Mouse (Mus musculus): ENCODE measurements at regions not wholly inside any gene's neighbourhood (a gene's known extent, or its start where the extent isn't known, plus 50 kb on each side); places are given as distances from the start of the nearest gene placed in this dataset.

DNA sequence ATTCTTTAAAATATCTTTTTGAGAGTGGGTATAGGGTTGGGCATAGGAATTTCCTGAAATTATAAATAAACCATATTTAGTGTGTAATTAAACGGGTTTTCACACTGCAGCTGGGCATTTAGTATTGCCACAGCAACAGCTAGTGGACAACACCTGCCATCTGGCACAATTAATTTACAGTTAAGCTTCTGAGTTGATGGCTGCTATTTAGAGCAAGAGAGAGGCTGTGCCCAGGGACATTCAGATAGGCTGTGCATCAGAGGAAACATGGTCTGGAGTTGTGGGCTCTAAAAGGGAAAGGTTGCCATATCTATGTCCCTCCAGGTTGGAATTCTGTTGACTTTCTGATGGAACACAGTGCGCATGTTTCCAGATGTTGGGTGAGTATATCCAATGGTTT is 227.1 kb downstream of the Pth2r start:
- Histone ChIP-seq H3K4me3 (no peak overlapping the region), H3K4me2 (replicated peaks) (no peak overlapping the region), H3K27ac (replicated peaks) (no peak overlapping the region), H3K9me3 (no peaks in the 10 kb centered on the region), H3K4me1 (no peaks in the 10 kb centered on the region), H3K9ac (replicated peaks) (no peak overlapping the region), H3K27me3 (no peaks in the 10 kb centered on the region), H3K36me3 (no peaks in the 10 kb centered on the region)
- WGBS = 83% methylated on average over 2 of the region's 2 CpGs
- ATAC-seq (ENCODE audit: low FRiP score, low read depth) = no peak

DNA sequence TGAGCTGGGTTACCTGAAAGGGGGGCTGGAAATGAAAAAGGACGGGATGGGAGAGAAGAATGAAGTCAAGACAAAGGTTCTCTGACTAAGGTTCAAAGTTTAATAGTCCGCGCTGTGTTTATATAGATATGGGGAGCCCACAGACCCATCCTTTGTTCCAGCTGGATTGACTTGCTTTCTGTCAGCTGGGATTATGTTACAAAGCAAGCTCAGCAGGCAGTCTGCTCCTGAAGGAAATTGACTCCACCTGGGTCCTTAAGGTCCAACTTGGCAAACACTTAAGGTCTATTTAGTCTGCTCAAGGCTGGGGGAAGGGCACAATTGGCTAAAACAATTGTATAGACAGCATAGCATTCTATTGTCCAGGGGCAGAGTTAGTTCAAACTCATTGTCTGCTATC is 253.8 kb downstream of the Pth2r start:
- Histone ChIP-seq H3K4me2 (replicated peaks) (no peak overlapping the region), H3K27ac (replicated peaks) (no peak overlapping the region)
- 60% methylated on average over 3 of the region's 3 CpGs for WGBS

DNA sequence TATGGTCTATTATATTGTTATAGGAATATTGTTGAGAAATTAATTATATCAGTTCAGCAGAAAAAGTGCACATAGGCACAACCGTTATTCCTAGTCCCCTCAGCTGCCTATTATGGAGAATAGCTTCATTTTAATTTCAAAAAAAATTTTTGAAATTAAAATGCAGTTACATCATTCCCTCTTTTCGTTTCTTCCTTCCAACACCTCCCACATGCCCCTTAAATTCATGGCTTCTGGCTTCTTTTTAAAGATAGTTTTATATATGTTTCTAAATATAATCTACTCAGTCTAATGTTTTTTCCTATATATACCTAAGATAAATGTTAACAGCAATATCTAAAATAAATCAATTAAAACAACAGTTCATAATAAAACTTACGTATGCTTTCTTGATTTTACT is 256.7 kb downstream of the Pth2r start:
- no peaks in the 10 kb centered on the region for H3K9me3 ChIP-seq
- ATAC-seq (ENCODE audit: low FRiP score, low read depth) = no peak
- no peaks in the 10 kb centered on the region for H3K36me3 ChIP-seq
- no peak overlapping the region for H3K27ac ChIP-seq (replicated peaks)
- no peak overlapping the region for H3K4me2 ChIP-seq (replicated peaks)
- H3K4me3 ChIP-seq = no peak overlapping the region
- no peaks in the 10 kb centered on the region for H3K4me1 ChIP-seq
- WGBS = 84% methylated on average over 3 of the region's 3 CpGs
- no peaks in the 10 kb centered on the region for H3K27me3 ChIP-seq
- no peak overlapping the region for H3K9ac ChIP-seq (replicated peaks)

More for the DNA sequence above, 253.8 kb downstream of the Pth2r start:
- Histone ChIP-seq H3K9me3 (no peaks in the 10 kb centered on the region), H3K36me3 (no peaks in the 10 kb centered on the region), H3K4me1 (no peaks in the 10 kb centered on the region), H3K4me3 (no peak overlapping the region), H3K9ac (replicated peaks) (no peak overlapping the region), H3K27me3 (no peaks in the 10 kb centered on the region)
- no peak; the same call in 1 of the 2 replicates for ATAC-seq (ENCODE audit: low FRiP score, low read depth)

DNA sequence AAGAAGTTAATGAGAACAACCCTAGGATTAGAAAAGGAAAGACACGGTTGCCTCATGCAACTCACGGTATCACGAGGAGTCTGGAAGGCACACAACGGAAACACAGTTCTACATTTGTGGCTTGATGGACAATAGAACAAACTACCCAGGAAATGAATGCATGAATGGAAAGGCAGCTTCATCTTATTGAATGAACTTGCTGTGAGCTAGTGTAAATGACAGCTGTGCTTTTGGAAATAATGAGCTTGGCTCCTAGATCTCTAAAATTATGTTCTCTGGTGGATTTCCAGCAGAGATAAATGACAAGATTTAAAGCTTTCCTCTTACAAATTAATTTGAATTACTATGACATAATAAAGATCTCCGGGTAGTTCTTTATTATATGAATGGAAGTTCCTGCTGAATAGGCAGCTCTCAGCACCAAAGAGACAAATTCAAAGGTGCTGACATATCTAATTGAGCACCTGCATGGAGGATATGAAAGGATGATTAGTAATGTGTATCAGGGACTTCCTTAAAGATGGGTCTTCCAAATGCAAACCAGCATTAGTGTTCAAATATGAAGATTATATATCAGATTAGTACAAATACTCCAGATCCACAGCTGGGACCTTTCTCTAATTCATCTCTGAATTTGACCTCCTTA is 262.5 kb downstream of the Pth2r start:
- H3K36me3 ChIP-seq = no peaks in the 10 kb centered on the region
- no peaks in the 10 kb centered on the region for H3K27me3 ChIP-seq
- no peak overlapping the region for H3K27ac ChIP-seq (replicated peaks)
- no peaks in the 10 kb centered on the region for H3K9me3 ChIP-seq
- no peak overlapping the region for H3K4me2 ChIP-seq (replicated peaks)
- ATAC-seq (ENCODE audit: low FRiP score, low read depth) = peak; percentile 19; the same call in 1 of the 2 replicates
- H3K9ac ChIP-seq (replicated peaks) = no peak overlapping the region
- WGBS = 72% methylated on average over 5 of the region's 5 CpGs
- no peaks in the 10 kb centered on the region for H3K4me1 ChIP-seq
- H3K4me3 ChIP-seq = no peak overlapping the region

DNA sequence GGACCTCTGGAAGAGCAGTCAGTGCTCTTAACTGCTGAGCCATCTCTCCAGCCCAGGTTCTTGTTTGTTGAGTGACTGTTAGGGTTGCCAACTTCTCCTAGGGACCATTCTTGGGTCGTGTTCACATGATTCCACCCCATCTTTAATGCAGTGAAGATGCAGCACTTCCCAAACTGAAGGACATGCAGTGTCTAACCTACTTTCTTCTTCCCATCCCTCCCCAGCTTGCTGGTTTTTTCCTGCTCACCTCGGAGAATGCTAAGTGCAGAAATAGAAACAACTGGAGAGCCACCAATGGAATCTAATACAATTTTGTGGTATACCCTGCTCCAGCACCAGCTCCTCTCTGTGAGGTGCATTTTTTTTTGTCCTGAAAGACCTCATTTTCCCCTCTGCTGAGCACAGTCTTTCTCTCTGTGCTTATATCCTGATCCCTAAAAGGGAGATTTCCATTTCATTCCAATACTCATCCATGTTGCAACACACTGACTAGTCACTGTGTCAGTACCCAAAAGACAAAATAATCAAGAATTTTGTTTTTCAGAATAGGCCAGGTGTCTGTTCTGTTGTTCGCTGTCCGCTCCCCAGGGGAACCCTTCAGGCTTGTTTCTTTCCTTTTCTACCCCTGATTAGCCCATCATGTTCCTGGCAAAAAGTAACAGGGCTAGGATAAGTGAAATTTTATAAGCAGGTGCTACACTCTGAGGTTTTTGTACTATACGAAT is 263.6 kb downstream of the Pth2r start:
- Histone ChIP-seq H3K4me2 (replicated peaks) (no peak overlapping the region), H3K4me1 (no peaks in the 10 kb centered on the region), H3K4me3 (no peak overlapping the region), H3K36me3 (no peaks in the 10 kb centered on the region), H3K27me3 (no peaks in the 10 kb centered on the region), H3K27ac (replicated peaks) (no peak overlapping the region), H3K9ac (replicated peaks) (no peak overlapping the region), H3K9me3 (no peaks in the 10 kb centered on the region)
- WGBS = 69% methylated on average over 5 of the region's 5 CpGs
- no peak for ATAC-seq (ENCODE audit: low FRiP score, low read depth)

DNA sequence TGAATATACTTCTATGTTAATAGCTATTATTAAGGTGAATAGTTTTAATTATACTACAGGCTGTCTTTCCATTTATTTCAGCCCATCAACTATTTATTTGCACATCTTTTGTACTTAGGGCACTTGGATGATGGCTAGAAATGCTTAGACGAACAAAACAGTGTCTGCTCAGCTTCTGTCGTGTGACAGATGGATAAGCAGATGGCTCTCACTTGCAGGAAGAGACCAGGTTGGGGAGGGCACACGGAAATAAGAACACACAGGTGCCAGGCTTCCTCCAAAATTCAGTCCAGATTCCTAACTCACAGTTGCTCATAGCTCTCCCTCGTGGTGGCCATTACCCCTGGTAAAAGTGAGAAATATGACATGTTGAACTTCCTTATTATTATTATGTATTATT is 267.0 kb downstream of the Pth2r start:
- H3K27me3 ChIP-seq = no peaks in the 10 kb centered on the region
- no peaks in the 10 kb centered on the region for H3K36me3 ChIP-seq
- ATAC-seq (ENCODE audit: low FRiP score, low read depth) = no peak
- WGBS = 78% methylated on average over 4 of the region's 4 CpGs
- no peak overlapping the region for H3K27ac ChIP-seq (replicated peaks)
- H3K9ac ChIP-seq (replicated peaks) = no peak overlapping the region
- H3K4me2 ChIP-seq (replicated peaks) = no peak overlapping the region
- no peak overlapping the region for H3K4me3 ChIP-seq
- H3K4me1 ChIP-seq = no peaks in the 10 kb centered on the region
- no peaks in the 10 kb centered on the region for H3K9me3 ChIP-seq

DNA sequence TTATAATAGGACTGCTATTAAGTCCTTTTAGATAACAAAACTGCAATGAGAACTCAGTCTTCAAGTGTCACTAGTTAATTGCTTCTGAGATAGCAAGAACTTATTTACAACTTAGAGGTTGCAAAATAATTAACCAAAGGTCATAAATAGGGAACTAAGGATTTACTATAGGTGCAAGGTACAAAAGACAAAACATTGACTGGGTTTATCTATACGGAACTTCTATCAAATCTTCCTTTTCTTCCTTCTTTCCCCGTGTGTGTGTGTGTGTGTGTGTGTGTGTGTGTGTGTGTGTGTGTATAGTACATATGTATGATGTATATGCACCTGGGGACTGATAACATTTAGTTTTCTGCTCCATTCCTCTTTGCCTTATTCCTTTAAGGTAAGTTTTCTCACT is 305.5 kb downstream of the Pth2r start:
- 50% methylated on average over 2 of the region's 2 CpGs for WGBS
- no peak overlapping the region for H3K4me2 ChIP-seq (replicated peaks)
- ATAC-seq (ENCODE audit: low FRiP score, low read depth) = no peak
- no peak overlapping the region for H3K9ac ChIP-seq (replicated peaks)
- no peaks in the 10 kb centered on the region for H3K27me3 ChIP-seq
- no peaks in the 10 kb centered on the region for H3K4me1 ChIP-seq
- no peak overlapping the region for H3K4me3 ChIP-seq
- no peak overlapping the region for H3K27ac ChIP-seq (replicated peaks)
- no peaks in the 10 kb centered on the region for H3K36me3 ChIP-seq
- H3K9me3 ChIP-seq = no peaks in the 10 kb centered on the region

DNA sequence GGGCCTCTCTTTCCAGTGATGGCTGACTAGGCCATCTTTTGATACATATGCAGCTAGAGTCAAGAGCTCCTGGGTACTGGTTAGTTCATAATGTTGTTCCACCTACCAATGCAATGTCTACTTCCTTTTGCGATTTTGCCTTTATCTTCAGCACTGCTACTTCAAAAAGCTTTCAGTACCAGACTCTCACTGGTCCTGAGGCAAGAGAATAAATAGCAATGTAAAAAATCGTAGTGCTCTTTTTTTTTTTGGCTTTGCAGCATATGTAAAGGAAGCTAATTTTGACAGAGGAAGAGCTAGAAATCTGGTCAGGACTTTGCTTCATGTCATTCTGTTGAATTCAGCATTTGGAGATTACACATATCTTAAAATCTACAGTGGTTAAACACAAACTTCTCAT is 291.0 kb upstream of the Crygf start:
- no peak overlapping the region for H3K9ac ChIP-seq (replicated peaks)
- no peaks in the 10 kb centered on the region for H3K36me3 ChIP-seq
- no peak for ATAC-seq (ENCODE audit: low FRiP score, low read depth)
- no peaks in the 10 kb centered on the region for H3K27me3 ChIP-seq
- no peak overlapping the region for H3K27ac ChIP-seq (replicated peaks)
- no peaks in the 10 kb centered on the region for H3K4me1 ChIP-seq
- no peak overlapping the region for H3K4me2 ChIP-seq (replicated peaks)
- H3K4me3 ChIP-seq = no peak overlapping the region
- no peaks in the 10 kb centered on the region for H3K9me3 ChIP-seq
- WGBS = 83% methylated on average over 2 of the region's 2 CpGs

DNA sequence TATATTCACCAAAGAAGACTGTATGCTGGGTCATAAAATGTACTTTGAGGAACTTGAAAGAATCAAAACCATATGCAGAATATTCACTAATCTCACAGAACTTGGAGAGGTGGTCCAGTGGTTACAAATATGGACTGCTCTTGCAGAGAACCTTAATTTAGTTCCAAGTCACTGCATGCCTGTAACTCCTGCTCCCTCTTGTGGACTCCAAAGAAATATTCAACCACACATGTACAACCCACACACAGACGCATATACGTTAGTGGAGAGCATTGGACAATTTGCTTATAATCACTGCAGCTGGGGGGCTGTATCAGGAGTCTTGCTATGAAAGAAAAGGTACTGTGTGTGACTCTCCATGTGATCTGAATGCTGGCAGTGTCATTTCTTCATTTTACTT is 271.9 kb upstream of the Crygf start:
- 72% methylated on average over 2 of the region's 2 CpGs for WGBS
- Histone ChIP-seq H3K9me3 (no peaks in the 10 kb centered on the region), H3K9ac (replicated peaks) (no peak overlapping the region), H3K4me3 (no peak overlapping the region), H3K27me3 (no peaks in the 10 kb centered on the region), H3K36me3 (no peaks in the 10 kb centered on the region), H3K4me2 (replicated peaks) (no peak overlapping the region), H3K4me1 (no peaks in the 10 kb centered on the region), H3K27ac (replicated peaks) (no peak overlapping the region)
- ATAC-seq (ENCODE audit: low FRiP score, low read depth) = no peak

DNA sequence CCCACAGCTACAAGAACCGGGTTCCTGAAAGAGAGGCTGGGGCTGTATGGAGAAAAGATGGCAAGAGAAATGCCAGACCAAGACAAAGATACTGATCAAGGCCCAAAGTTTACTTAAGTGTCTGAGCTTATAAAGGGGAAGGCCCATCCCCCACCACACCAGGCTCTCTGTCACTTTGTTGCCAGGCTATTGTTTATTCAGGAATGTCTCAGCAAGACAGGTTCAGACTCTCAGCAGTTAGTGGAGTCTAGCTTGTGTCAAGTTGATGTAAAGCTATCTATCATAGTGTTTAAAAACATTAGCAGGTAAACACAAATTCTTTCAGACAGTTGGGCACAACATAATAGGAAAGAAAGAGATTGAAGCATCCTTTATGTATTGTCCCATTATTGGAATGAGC is 244.4 kb upstream of the Crygf start:
- H3K4me2 ChIP-seq (replicated peaks) = no peak overlapping the region
- ATAC-seq (ENCODE audit: low FRiP score, low read depth) = no peak
- H3K9ac ChIP-seq (replicated peaks) = no peak overlapping the region
- no peak overlapping the region for H3K27ac ChIP-seq (replicated peaks)
- no peaks in the 10 kb centered on the region for H3K36me3 ChIP-seq
- no peaks in the 10 kb centered on the region for H3K27me3 ChIP-seq
- H3K9me3 ChIP-seq = no peaks in the 10 kb centered on the region
- H3K4me1 ChIP-seq = 0 out of 2 replicates have a peak, but pooled peaks cover 2% of the 10 kb centered on the region
- 12% methylated on average over 1 of the region's 1 CpGs for WGBS
- H3K4me3 ChIP-seq = no peak overlapping the region

DNA sequence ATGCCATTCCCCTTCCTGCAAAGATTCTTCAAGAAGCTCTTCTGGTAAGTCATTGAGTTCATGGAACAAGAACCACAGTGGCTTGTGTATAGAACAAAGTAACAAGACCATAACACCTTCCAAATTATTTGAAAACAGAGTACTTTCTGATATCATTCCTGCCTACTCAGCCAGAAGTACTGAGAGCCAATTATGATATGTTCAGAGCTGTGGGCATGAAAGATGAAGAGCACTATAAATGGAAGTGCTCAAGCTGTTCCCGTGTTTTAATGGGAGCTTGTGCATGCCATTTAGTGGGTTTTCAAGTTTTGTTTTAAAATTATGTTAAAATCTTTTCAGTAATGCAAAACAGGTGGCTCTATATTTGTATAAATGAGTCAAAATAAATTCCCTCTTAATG is 239.0 kb upstream of the Crygf start:
- ATAC-seq (ENCODE audit: low FRiP score, low read depth) = no peak
- WGBS = 84% methylated on average over 1 of the region's 1 CpGs
- H3K4me2 ChIP-seq (replicated peaks) = no peak overlapping the region
- H3K9ac ChIP-seq (replicated peaks) = no peak overlapping the region
- no peaks in the 10 kb centered on the region for H3K36me3 ChIP-seq
- no peaks in the 10 kb centered on the region for H3K4me1 ChIP-seq
- H3K4me3 ChIP-seq = no peak overlapping the region
- H3K27ac ChIP-seq (replicated peaks) = no peak overlapping the region
- H3K9me3 ChIP-seq = no peaks in the 10 kb centered on the region
- no peaks in the 10 kb centered on the region for H3K27me3 ChIP-seq

DNA sequence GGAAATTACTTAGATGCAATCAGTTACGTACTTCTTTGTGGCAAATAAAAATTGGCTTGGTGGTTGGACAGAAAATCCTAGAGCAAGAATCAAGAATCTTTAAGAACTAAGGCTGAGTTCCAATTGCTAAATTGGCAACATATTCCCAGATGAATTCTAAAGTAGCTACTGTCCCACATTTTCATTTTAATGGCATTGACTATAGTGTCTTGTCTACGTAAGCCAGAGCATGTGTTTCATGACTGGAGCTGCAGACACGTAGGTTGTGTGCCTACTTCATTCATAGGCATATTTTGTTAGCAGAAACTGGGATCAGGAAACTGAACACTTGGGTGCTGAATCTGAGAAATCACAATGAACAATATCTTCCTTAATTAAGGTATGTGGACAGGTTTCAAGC is 196.1 kb upstream of the Crygf start:
- H3K4me2 ChIP-seq (replicated peaks) = no peak overlapping the region
- no peak overlapping the region for H3K9ac ChIP-seq (replicated peaks)
- no peaks in the 10 kb centered on the region for H3K36me3 ChIP-seq
- H3K4me3 ChIP-seq = no peak overlapping the region
- no peaks in the 10 kb centered on the region for H3K9me3 ChIP-seq
- no peak for ATAC-seq (ENCODE audit: low FRiP score, low read depth)
- WGBS = 88% methylated on average over 3 of the region's 3 CpGs
- H3K27me3 ChIP-seq = no peaks in the 10 kb centered on the region
- no peak overlapping the region for H3K27ac ChIP-seq (replicated peaks)
- H3K4me1 ChIP-seq = no peaks in the 10 kb centered on the region

DNA sequence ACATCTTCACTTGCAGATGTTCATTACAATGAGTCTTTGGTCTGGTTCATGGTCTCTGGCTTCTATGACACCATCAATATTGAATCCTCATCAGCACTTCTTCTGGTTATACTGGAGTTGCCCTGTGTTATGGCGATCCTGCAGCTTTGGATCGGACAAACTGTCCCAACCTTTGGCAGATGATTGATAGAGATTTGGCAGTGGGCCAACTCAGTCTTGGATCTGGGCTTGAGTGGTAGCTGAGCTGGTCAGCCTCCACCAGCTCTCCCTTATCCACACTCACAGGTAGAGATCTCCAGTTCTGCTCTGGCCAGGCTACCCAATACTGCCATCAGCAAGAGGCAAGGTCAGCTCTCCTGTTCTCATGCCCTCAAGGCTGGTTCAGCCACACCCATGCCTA is 168.4 kb upstream of the Crygf start:
- ATAC-seq (ENCODE audit: low FRiP score, low read depth) = no peak
- Histone ChIP-seq H3K36me3 (no peaks in the 10 kb centered on the region), H3K27ac (replicated peaks) (no peak overlapping the region), H3K4me2 (replicated peaks) (no peak overlapping the region), H3K9ac (replicated peaks) (no peak overlapping the region), H3K4me1 (no peaks in the 10 kb centered on the region), H3K27me3 (no peaks in the 10 kb centered on the region), H3K9me3 (no peaks in the 10 kb centered on the region), H3K4me3 (no peak overlapping the region)
- 92% methylated on average over 2 of the region's 2 CpGs for WGBS

Measured in midbrain, embryonic 12.5 days (tissue).